Mouse (Mus musculus) Patski (cell line): ENCODE data around the gene Chst11. TPM values are rescaled to one million over a fixed set of nuclear protein-coding genes. Genes with fewer than 3 reads are reported as not detected.

Experiments used
- ATAC-seq: fragments of 100-300 bp; one replicate; pipeline ENCODE4 v1.8.0; 2021
- CTCF ChIA-PET: fragments of 350-600 bp; sonication (Branson Sonifier 250); formaldehyde crosslinking; loops from one replicate; lab custom pipeline; 2022; ENCODE audit warnings: inconsistent platforms; lab: Charles Lee
- POLR2A ChIA-PET: fragments of 350-600 bp; sonication (Branson Sonifier 250); formaldehyde crosslinking; loops from one replicate; lab custom pipeline; 2022; ENCODE audit warnings: antibody characterized with exemption, inconsistent platforms; lab: Charles Lee
- DNase-seq: peaks from one replicate; pipeline ENCODE4 v3.0.0-alpha.2; 2011; ENCODE audit warnings: low read depth, low spot score
- H3K27me3 ChIP-seq: fragments of 371-371 bp; one replicate; pipeline ENCODE4 v1.5.1; 2021
- CTCF ChIP-seq: fragments of 100-300 bp; IDR thresholded peaks from one replicate; pipeline ENCODE4 v1.5.1; 2021
- in situ Hi-C: fragments of 300-500 bp; cut with MboI; formaldehyde crosslinking; loops from 3 replicates; pipeline ENCODE4 v1.11.1; 2018; ENCODE audit warnings: low pct_unique_long_range_greater_than_20kb, mixed read lengths
- polyA plus RNA-seq: library from polyadenylated mRNA; unstranded; gene quantifications from one replicate; pipeline ENCODE4 v1.2.3, GENCODE M21; 2021

Chst11 gene
- polyA plus RNA-seq, 1 experiment from 2014 or later = 10.3 TPM

DNA sequence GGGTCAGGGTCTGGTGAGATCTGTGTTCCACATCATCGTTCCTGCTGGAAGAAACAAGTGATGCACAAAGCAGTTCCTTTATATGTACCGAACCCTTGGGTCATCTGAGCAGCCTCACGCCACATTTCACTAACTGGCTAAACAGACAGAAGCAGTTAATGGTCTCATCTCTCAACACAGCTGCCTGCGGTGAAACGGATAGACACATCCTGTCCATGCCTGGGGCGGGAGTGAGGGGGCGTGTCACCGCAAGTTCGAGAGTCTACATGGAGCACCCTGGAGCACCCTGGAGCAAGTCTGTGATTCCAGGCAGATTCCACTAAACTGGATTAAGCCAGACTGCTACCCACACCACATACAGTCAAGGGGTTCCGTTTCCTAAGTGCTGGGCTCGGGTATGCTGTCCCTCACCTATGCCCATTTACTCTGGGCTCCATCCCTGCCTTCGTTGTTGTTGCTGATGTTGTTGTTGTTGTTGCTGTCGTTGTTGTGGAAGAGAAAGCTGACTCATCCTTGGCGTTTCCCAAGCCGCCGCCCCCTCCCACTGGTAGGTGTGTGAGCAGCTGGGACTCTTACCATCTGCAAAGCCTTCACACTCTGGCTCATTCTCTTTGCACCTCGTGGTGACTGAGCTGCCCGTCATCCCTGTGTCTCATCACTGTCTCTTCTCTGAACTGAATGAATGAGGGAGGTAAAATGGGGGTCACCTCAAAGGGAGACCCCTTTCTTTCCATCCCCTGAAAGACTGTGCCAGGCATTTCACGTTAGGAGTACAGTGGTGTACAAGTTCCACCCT, 86.7 kb downstream of the Chst11 start:
- ChIA-PET POLR2A (no interaction called here), CTCF (interaction anchor here (1.4 to 1.5 kb wide), 2 partner anchors 11 to 162 kb away, joined by 3 to 4 read pairs; no protein-coding TSS in a partner anchor)
- no peak for TF ChIP-seq CTCF
- ATAC-seq = no peak
- no peaks in the 10 kb centered on the region for H3K27me3 ChIP-seq
- DNase-seq = no peak
- in situ Hi-C loops = no loop called here

- ATAC-seq (no peak), DNase-seq (no peak)
- no peaks in the 10 kb centered on the region for H3K27me3 ChIP-seq
- CTCF ChIA-PET = interaction anchor here (1.4 kb wide), 1 partner anchor 163 kb away, joined by 3 read pairs; no protein-coding TSS in a partner anchor
- in situ Hi-C loops = no loop called here
- POLR2A ChIA-PET = no interaction called here
- TF ChIP-seq CTCF = no peak
Measured at GRCm38 (mm10) chr10:83073119-83073518, 87.8 kb downstream of the Chst11 start.

- ATAC-seq (no peak), DNase-seq (no peak)
- POLR2A ChIA-PET = interaction anchor here (1.0 kb wide), 1 partner anchor 12 kb away, joined by 3 read pairs; no protein-coding TSS in a partner anchor
- no peaks in the 10 kb centered on the region for H3K27me3 ChIP-seq
- TF ChIP-seq CTCF = no peak
- in situ Hi-C loops = no loop called here
- CTCF ChIA-PET = interaction anchor here (0.6 to 1.1 kb wide), 4 partner anchors 8 to 167 kb away, joined by 3 to 4 read pairs (median 3); no protein-coding TSS in a partner anchor
Measured at GRCm38 (mm10) chr10:83076816-83077215, 91.5 kb downstream of the Chst11 start.

- DNase-seq = no peak
- POLR2A ChIA-PET = no interaction called here
- no peaks in the 10 kb centered on the region for H3K27me3 ChIP-seq
- in situ Hi-C loops = no loop called here
- TF ChIP-seq CTCF = no peak
- CTCF ChIA-PET = interaction anchor here (1.5 kb wide), 1 partner anchor 21 kb away, joined by 3 read pairs; no protein-coding TSS in a partner anchor
- ATAC-seq = no peak
Measured at GRCm38 (mm10) chr10:83078723-83079122, 93.4 kb downstream of the Chst11 start.

DNA sequence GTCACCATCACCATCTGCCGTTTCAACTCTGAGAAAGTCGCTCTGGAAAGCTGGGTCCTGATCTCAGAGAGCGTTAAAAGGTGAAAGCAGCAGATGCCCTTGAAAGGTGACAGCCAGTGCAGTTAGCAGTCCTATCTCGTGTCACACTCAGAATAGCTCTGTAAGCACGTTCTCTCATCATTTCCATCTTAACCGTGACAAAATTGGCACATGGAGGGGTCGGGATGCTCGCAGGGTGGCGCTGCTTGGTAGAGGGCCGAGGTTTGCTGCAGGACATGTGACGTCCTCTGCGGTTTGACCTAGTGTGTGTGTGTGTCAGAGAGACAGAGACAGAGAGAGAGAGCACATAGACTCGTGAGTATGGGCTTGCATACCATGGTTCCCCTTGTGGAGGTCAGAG, 94.5 kb downstream of the Chst11 start:
- ATAC-seq (no peak), DNase-seq (no peak)
- CTCF ChIA-PET = no interaction called here
- POLR2A ChIA-PET = no interaction called here
- no peak for TF ChIP-seq CTCF
- in situ Hi-C loops = no loop called here
- H3K27me3 ChIP-seq = no peaks in the 10 kb centered on the region

DNA sequence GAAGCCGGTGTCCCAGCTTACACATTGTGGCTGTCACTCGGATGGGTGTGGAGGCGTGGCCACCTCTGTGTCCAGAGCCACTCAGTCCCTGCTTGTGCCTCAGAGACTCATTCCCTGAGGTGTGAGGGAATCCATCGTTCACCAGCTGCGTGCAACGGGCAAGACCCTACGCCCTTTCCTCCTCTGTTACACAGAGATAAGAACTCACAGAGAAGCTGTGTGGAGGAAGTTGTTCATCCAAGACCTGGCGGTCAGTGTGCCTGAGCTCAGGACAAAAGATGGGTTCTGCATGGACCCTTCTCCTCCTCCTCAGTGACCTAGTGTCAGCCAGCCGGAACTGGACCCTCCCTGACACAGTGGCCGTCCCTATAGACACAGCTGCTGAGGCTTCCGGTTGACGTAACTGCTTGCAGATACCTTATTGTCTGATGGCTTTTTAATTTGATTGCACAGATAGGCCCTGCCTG, 95.0 kb downstream of the Chst11 start:
- ChIA-PET CTCF (no interaction called here), POLR2A (no interaction called here)
- TF ChIP-seq CTCF = no peak
- in situ Hi-C loops = no loop called here
- H3K27me3 ChIP-seq = no peaks in the 10 kb centered on the region
- ATAC-seq (no peak), DNase-seq (no peak)

GRCm38 (mm10) chr10:83080930-83081329, 95.6 kb downstream of the Chst11 start:
- no peak for TF ChIP-seq CTCF
- ChIA-PET CTCF (no interaction called here), POLR2A (no interaction called here)
- DNase-seq (no peak), ATAC-seq (no peak)
- H3K27me3 ChIP-seq = no peaks in the 10 kb centered on the region
- in situ Hi-C loops = no loop called here

DNA sequence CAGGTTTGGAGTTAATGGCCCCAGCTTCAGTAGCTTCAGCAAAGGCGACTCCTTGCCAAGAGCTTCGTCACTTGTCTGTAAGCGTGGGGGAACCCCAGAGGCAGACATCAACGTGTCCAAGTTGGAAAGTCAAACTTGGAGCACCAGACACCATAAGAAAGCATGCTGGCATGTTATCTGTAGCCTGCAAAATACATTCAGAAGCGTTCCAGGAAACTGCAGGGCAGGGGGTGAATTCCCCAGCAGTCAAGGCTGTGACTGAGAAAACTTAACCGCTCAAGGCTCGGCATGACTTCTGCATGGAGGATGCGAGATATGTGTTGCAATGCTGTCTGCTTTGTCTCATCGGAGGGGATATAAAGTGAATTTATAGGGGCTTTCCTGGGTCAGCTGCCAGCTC, 98.6 kb downstream of the Chst11 start:
- DNase-seq (no peak), ATAC-seq (no peak)
- TF ChIP-seq CTCF = no peak

GRCm38 (mm10) chr10:83088318-83088717, 103.0 kb downstream of the Chst11 start:
- in situ Hi-C loops = no loop called here
- TF ChIP-seq CTCF = no peak
- CTCF ChIA-PET = no interaction called here

More for the DNA sequence above, 98.6 kb downstream of the Chst11 start:
- no peaks in the 10 kb centered on the region for H3K27me3 ChIP-seq
- in situ Hi-C loops = no loop called here
- POLR2A ChIA-PET = no interaction called here
- CTCF ChIA-PET = no interaction called here

GRCm38 (mm10) chr10:83088826-83089225, 103.5 kb downstream of the Chst11 start:
- TF ChIP-seq CTCF = no peak
- no peaks in the 10 kb centered on the region for H3K27me3 ChIP-seq
- ATAC-seq = no peak
- no peak for DNase-seq
- in situ Hi-C loops = no loop called here
- POLR2A ChIA-PET = interaction anchor here (1.2 kb wide), 1 partner anchor 13 kb away, joined by 3 read pairs; no protein-coding TSS in a partner anchor
- CTCF ChIA-PET = no interaction called here

More at GRCm38 (mm10) chr10:83088318-83088717, 103.0 kb downstream of the Chst11 start:
- DNase-seq = no peak
- POLR2A ChIA-PET = interaction anchor here (1.2 kb wide), 1 partner anchor 12 kb away, joined by 3 read pairs; no protein-coding TSS in a partner anchor
- no peaks in the 10 kb centered on the region for H3K27me3 ChIP-seq
- ATAC-seq = no peak

- ATAC-seq (no peak), DNase-seq (no peak)
- no peak for TF ChIP-seq CTCF
- POLR2A ChIA-PET = no interaction called here
- in situ Hi-C loops = loop anchor here (10.0 kb wide), 1 partner anchor 105 kb away; the partner anchor contains the start of gene Chst11
- no peaks in the 10 kb centered on the region for H3K27me3 ChIP-seq
- CTCF ChIA-PET = no interaction called here
Measured at GRCm38 (mm10) chr10:83090185-83090584, 104.9 kb downstream of the Chst11 start.
